Mouse (Mus musculus) layer of hippocampus, postnatal 36 days (tissue): ENCODE measurements around the gene Gal3st1. TPM values are rescaled to one million over a fixed set of nuclear protein-coding genes. Genes with fewer than 3 reads are reported as not detected.
"Not testable (repeated sequence)": the region's sequence is repeated elsewhere in the genome, so short reads cannot be mapped to it uniquely, and the experiment has no call there.

Experiments used
- DNase-seq, 2 experiments: peaks; one replicate each; pipeline ENCODE4 v3.0.0; 2022
- total RNA-seq, 2 experiments: library from RNA; stranded (reverse); gene quantifications; 2 replicates each; pipeline ENCODE4 v1.2.3; 2021

Gal3st1 gene
- total RNA-seq, 2 experiments from 2014 or later: 12.5 to 14.2 TPM

DNA sequence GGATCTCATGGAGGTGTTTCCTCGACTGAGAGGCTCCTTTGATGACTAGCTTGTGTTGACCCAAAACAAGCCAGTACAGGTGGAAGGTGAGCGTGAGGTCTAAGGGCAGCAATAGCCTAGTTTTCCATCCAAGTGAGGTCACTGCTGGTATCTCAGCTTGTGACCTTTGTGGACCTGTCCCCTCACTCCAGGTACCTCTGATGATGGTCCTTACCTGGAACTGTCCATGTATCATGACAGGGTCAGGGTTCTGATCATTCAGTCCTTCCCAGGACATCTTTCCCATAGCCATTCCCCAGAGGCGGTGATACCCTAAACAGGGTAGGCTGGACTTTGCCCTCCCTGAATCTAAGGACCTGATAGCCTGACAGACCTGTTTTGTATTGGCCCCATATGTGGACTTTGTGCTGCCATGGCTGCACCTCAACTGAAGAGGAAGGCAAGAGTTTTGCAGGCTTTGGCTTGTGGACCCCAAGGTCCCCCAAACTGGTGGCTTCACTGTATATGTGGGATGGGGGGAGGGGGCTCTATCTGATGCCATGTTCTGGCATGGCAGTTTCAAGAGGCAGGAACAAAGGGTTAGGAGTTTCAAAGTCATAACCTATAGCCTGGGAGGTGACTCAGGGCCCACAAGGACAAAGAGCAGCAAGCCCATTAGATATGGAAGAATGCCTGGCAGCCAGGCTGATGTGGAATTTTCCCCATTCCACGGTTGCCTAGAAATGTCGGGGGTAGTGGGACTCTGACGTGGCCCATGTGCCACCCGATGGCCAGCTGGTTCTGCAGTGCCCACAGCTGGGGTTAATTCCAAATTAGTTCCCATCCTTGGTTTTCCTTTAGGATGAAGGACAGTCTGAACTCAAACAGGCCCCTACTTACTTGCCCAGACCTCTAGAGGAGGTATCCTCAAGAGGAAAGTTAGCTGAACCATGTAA, 894 bp upstream of the Gal3st1 start:
- no peak for DNase-seq

DNA sequence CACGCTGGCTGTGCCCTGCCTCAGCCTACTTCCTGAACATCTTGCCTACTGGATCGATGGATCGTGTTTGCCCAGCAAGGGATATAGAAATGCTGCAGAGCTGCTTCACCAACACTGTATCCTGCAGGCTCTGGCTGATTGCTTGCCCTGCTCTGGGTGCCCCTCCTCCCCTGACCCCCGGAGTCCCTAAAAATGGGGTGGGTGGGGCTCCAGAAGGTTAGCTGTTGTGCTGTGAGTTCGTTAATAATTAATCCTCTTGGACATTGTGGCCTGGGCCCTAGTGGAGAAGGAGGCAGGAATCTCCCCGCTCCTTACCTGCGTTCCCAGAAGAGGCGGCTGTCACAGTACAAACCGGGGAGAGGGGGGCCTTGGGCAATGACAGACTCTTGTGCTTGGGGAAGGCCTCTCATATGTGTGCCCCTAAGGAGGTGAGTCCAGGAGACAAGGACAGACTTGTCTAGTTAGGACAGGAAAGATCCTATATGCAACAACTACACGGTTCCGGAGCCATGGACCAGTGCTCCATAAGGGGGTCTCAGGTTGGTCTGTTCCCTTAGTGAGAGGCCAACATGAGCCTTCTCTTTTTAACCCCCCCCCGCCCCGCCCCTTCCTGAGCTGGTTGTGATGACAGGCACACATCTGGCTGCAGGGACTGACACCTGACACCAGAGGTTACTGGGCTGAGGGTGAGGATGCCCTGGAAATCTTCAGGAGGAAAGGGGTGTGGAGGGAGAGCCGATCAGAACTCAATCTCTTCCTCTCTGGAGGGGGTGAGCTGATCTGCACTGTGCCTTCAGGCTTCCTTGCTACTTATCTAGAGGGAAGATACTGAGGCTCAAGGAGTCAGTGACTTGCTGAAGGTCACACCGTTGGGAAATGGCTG, 668 bp downstream of the Gal3st1 start:
- no peak for DNase-seq

DNA sequence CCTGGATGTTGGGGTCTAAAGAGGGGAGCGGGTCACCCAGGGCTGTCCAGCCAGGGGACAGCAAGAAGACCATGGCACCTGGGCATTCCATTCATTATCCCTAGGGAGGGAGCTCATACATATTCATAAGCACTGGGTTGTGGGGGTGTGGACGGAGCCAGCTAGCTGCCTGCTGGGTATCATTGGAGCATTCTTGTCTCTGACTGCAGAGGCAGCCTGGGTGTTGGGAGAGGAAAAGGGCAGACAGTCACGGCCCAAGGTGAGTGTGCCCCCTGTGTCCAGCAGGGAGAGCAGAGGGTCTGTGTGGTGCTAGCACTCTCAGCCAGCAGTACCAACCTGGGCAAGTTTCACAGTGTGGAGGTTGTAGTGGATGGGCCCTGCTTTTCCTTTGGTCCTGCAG, 6.3 kb downstream of the Gal3st1 start:
- DNase-seq: no peak

GRCm38 (mm10) chr11:3993132-3993531, 9.7 kb downstream of the Gal3st1 start:
- DNase-seq: no peak

DNA sequence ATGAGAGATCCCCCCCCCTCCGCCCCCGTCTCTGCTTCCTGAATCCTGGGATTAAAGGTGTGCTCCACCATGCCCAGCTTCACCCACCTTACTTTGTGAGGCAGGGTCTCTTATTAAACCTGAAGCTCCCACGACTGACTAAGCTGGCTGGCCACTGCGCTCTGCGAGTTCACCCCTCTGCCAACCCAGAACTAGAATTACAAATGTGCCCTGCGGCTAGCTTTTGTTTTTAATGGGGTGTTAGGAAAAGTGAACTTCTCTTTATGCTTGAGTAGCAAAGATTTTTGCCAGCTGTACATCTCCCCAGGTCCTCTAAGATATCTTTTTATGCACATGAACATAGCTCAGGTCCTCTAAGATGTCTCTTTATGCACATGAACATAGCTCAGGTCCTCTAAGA, 10.5 kb downstream of the Gal3st1 start:
- no peak for DNase-seq

- no peak for DNase-seq
Observed at GRCm38 (mm10) chr11:3995511-3995910, 12.1 kb downstream of the Gal3st1 start.

DNA sequence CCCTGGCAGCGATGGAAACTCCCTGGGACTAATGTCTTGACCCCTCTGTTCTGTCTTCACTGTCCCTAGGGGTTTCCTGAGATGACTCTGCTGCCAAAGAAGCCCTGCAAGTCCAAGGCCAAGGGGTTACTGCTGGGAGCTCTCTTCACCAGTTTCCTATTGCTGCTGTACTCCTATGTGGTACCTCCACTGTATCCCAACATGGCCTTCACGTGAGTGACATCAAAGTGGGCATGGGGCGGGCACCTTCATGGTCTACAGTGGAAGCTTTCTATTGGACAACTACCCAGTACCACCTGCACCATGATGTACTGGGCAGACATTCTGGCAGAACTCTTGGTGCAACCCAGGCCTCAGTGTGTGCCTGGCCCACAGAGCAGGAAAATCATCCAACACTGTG, 13.4 kb downstream of the Gal3st1 start:
- no peak for DNase-seq

GRCm38 (mm10) chr11:3997978-3998720, 14.7 kb downstream of the Gal3st1 start:
- no peak for DNase-seq

DNA sequence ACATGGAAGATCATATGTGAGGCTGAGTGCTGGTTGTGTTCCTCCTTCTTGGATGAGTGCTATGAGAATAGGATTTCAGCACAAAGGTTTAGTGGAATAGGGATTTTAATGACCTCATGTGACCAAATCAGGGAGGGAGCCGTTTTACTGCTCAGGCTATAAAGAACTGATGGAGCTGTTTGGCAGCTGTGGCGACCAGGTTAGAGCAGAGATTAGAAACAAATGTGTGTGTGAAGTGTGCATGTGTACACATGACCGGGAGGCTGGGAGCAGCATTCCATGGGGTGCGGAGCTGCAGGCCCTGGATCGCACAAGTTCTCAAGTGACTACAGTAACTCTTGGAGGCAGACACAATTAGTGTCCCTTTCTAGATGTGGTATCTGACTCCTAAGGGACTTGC, 16.1 kb downstream of the Gal3st1 start:
- no peak for DNase-seq

- DNase-seq: peak; percentile 59 to 66
Observed at GRCm38 (mm10) chr11:4001603-4002002, 18.2 kb downstream of the Gal3st1 start.

GRCm38 (mm10) chr11:4005220-4005805, 21.9 kb downstream of the Gal3st1 start:
- DNase-seq: no peak

- DNase-seq: no peak
Observed at GRCm38 (mm10) chr11:4006462-4006861, 23.0 kb downstream of the Gal3st1 start.

DNA sequence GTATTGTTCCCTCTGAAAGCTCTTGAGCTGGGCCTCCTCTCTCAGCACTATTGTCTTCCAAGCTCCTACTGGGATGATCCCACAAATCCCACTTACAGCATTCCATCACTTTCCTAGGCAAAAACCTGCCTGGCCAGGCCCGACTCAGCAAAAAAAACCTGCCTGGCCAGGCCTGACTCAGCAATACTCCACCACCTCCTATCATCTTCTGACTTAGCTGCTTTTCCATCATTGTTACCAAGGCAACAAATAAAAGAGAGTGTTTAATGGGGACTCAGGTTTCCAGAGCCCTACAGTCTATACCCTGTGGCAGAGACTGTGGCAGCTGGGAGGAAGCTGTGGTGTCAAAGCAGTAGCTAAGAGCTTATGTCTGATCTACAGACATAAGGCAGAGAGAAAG, 29.2 kb downstream of the Gal3st1 start:
- DNase-seq: no peak

DNA sequence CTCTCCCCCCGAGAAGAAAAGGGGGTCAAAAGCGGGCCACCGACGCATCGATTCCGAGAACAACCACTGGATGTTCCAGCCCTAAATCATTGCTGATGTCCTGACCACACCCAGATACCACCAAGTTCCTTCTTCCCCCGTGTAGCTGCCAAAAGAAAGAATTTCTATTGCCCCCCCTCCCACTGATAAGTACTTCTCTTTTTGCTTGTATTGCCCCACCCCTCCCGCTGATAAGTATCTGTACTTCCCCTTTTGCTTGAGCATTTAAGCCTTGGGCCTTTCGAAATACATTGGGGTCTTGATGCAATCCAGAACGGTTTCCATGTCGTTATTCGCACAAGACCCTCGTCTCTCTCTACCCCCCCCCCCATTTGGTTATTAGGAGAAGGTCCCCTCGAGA, 32.4 kb downstream of the Gal3st1 start:
- not testable (repeated sequence) for DNase-seq

GRCm38 (mm10) chr11:4022111-4022510, 38.7 kb downstream of the Gal3st1 start:
- not testable (repeated sequence) for DNase-seq

GRCm38 (mm10) chr11:4023321-4023720, 39.9 kb downstream of the Gal3st1 start:
- DNase-seq: no peak

DNA sequence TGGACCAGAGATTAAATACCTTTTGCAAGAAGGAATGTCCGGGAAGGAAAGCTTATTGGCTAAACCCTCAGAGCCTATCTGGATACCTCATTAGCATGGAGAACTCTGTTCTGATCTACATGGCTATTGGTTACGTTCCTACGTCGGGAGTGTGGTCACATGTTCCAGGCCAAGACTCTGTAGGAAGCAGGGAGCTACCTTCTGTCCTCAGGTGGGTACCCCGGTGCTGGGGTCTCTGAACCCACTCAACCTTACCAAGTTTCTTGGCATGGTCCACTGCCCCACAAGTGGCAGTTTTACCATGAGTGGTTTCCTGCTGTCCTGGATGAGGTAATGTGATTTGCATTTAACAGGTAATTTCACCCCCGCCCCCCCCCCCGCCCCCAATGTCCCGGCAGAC, 43.6 kb downstream of the Gal3st1 start:
- DNase-seq: no peak

DNA sequence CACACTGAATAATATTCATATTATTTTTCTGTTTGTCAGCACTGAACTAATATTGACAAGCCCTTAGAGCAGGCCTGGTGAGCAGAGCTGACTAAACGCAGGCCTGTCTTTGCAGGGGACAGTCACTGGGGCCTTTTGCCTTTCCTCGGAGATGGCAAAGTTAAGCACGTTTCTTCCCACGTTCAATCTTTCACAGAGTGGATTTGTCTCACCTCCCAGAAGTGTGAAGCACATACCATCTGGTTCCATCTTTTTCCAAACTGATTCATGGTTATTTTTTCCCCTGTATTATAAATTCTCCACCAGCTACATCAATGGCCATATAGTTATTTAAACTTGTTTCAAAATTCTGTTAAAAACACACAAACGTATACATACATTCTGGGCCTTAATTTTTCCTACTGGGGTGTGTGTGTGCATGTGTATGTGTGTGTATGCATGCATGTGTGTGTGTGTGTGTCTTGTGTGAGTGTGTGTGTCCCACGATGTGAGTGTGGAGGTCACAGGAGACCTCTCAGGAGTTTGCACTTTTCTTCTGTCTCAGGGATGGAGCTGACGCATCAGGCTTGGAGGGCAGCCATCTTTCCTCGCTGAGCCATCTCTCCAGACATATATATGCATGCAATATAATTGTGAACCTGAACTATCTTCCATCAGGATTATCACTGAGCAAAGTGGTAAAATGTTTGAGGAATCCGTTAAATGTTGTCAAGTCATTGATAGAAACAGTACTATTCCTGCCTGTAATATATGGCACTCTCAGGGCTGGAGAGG, 44.3 kb downstream of the Gal3st1 start:
- DNase-seq: no peak

DNA sequence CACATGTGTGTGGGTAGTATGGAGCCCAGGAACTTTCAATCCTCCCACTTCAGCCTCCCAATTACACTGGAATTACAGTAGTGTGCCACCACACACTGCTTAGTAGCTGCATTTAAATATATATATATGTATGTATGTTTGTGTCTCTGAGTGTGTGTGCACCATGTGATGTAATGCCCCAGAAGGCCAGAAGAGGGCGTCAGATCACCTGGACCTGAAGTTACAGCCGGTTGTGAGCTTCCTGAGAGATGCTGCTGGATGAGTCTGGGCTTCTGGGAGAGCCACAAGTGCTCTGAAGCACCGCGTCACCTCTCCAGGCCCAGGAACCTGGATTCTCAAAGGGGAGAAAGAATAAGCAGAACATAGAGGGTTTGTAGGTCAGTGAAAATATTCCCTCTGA, 45.9 kb downstream of the Gal3st1 start:
- DNase-seq: no peak

GRCm38 (mm10) chr11:4031126-4031941, 47.9 kb downstream of the Gal3st1 start, which contains the start of gene Sec14l4:
Gene Sec14l4, plus strand, starts transcription at chr11:4031462.
- no peak for DNase-seq
